Mouse (Mus musculus) cortical plate, adult 2 months (tissue): Measurements from ENCODE around the gene Hltf.

Experiments
- CTCF ChIP-seq: fragments of 200-500 bp; IDR thresholded peaks from 2 replicates; pipeline ENCODE4 v1.5.1; 2011; ENCODE audit warnings: mild to moderate bottlenecking, control low read depth, low read length; ENCODE audit not compliant: insufficient read depth; ENCODE audit errors: extremely low read depth
- POLR2A ChIP-seq: fragments of 200-500 bp; IDR thresholded peaks from 2 replicates; pipeline ENCODE4 v1.6.1; 2011; ENCODE audit warnings: mild to moderate bottlenecking, low read length, control low read depth; ENCODE audit not compliant: insufficient read depth; ENCODE audit errors: extremely low read depth

- TF ChIP-seq CTCF (no peak), POLR2A (no peak)
Measured at GRCm38 (mm10) chr3:20026481-20026880, 31.1 kb upstream of the Hltf start.
